Comparison of ENCODE assay signal across 9 mouse cellular contexts in genomic region chr3:90708523-90709202, GRCm38 (mm10). TPM values are rescaled to one million over a fixed set of nuclear protein-coding genes. Genes with fewer than 3 reads are reported as not detected.
A peak's percentile ranks its signal among the peaks of the same experiment; 100 is the strongest.
DNase-seq lines count a peak whose midpoint lies in the region; ATAC-seq and TF ChIP-seq lines count a peak whose summit lies in the region.
"Had no signal": no experiment of that assay in that cellular context is flagged by ENCODE, and none has a peak within 500 bp of the region (broad histone marks: within the 10 kb centered on the region; RNA-seq: fewer than 3 reads in every experiment).

No protein-coding gene starts in this region.

- H3K4me2 ChIP-seq in embryonic facial prominence, embryonic 14.5 days (ENCODE audit: low read depth, low read length), result no peak overlapping the region
- H3K4me2 ChIP-seq in intestine, postnatal 0 days (replicated peaks; ENCODE audit: low read depth), result no peak overlapping the region

- TF ChIP-seq CTCF in gastrocnemius, adult 2 months (IDR thresholded peaks at IDR 0.05), result peak; percentile 89
- peak; percentile 76 for TF ChIP-seq CTCF in intestine, postnatal 0 days (IDR thresholded peaks at IDR 0.05; ENCODE audit: low read depth)

- H3K36me3 ChIP-seq in embryonic facial prominence, embryonic 14.5 days (ENCODE audit: control insufficient read depth, insufficient read depth, low read length), result no peaks in the 10 kb centered on the region
- no peaks in the 10 kb centered on the region for H3K36me3 ChIP-seq in intestine, postnatal 0 days (ENCODE audit: control insufficient read depth, insufficient read depth)

- no peak for ATAC-seq in embryonic facial prominence, embryonic 14.5 days (ENCODE audit: low read depth)
- no peak for ATAC-seq in intestine, postnatal 0 days

- H3K4me3 ChIP-seq in gastrocnemius, adult 2 months, result no peak overlapping the region
- H3K4me3 ChIP-seq in embryonic facial prominence, embryonic 14.5 days (ENCODE audit: low read depth, low read length), result no peak overlapping the region
- H3K4me3 ChIP-seq in intestine, postnatal 0 days (ENCODE audit: low read depth, low read length), result no peak overlapping the region

- intact Hi-C loops in gastrocnemius, adult 2 months (cut with DNase I), result loop anchor here (2.0 to 5.0 kb wide), 2 partner anchors 44 to 121 kb away; no protein-coding TSS in a partner anchor
- intact Hi-C loops in gastrocnemius, postnatal 36 days (cut with DNase I), result loop anchor here (2.0 kb wide), 1 partner anchor 44 kb away; no protein-coding TSS in a partner anchor

- H3K4me1 ChIP-seq in embryonic facial prominence, embryonic 14.5 days (ENCODE audit: control insufficient read depth, insufficient read depth, low read length), result no peaks in the 10 kb centered on the region
- no peaks in the 10 kb centered on the region for H3K4me1 ChIP-seq in intestine, postnatal 0 days (replicated peaks; ENCODE audit: control insufficient read depth, insufficient read depth, low read length)

- H3K27me3 ChIP-seq in embryonic facial prominence, embryonic 14.5 days (replicated peaks; ENCODE audit: control insufficient read depth, insufficient read depth, low read length), result no peaks in the 10 kb centered on the region; the same call in 1 of the 2 replicates
- no peaks in the 10 kb centered on the region for H3K27me3 ChIP-seq in intestine, postnatal 0 days (replicated peaks; ENCODE audit: control insufficient read depth, insufficient read depth, low read length)

- no peak overlapping the region for H3K27ac ChIP-seq in gastrocnemius, adult 2 months
- no peak overlapping the region for H3K27ac ChIP-seq in embryonic facial prominence, embryonic 14.5 days (replicated peaks; ENCODE audit: low read depth, low read length)
- H3K27ac ChIP-seq in intestine, postnatal 0 days (ENCODE audit: low read depth, low read length), result no peak overlapping the region

- no peaks in the 10 kb centered on the region for H3K9me3 ChIP-seq in embryonic facial prominence, embryonic 14.5 days (ENCODE audit: control insufficient read depth, low read length)
- no peaks in the 10 kb centered on the region for H3K9me3 ChIP-seq in intestine, postnatal 0 days (ENCODE audit: control insufficient read depth)

- 21% methylated on average over 4 of the region's 4 CpGs for WGBS in embryonic facial prominence, embryonic 14.5 days
- 25% methylated on average over 4 of the region's 4 CpGs for WGBS in intestine, postnatal 0 days

- DNase-seq in gastrocnemius, adult 2 months, result no peak
- no peak for DNase-seq in gastrocnemius, postnatal 36 days
- DNase-seq in 3T3-L1 (ENCODE audit: low read depth, low spot score), result peak; percentile 77
- peak; percentile 69 for DNase-seq in NIH3T3 (ENCODE audit: low read depth)
- peak; percentile 38 for DNase-seq in embryonic facial prominence, embryonic 14.5 days (ENCODE audit: low spot score)
- peak; percentile 36 for DNase-seq in mesoderm, embryonic 11.5 days (ENCODE audit: low read depth, low spot score)
- no peak for DNase-seq in spleen, postnatal 4 days (ENCODE audit: low spot score in 2 of 2)

- no peak overlapping the region for H3K9ac ChIP-seq in embryonic facial prominence, embryonic 14.5 days (ENCODE audit: low read depth, low read length)
- no peak overlapping the region for H3K9ac ChIP-seq in intestine, postnatal 0 days (ENCODE audit: low read depth, low read length)

RNA-seq across cellular contexts. Expression of gene S100a9, which starts 13.1 kb away (rescaled TPM):
- total RNA-seq in gastrocnemius, adult 2 months (2021), result under 1 TPM in 1 of 2 experiments, not detected in 1; 0.89 TPM
- not detected for total RNA-seq in gastrocnemius, postnatal 36 days (2021)
- 30.1 and 39.1 TPM in 2 replicates for polyA plus RNA-seq in embryonic facial prominence, embryonic 14.5 days (2014; fragmentation: Nextera tagmentation; extraction: Ambion mirVana)
- 2.8 and 3.3 TPM in 2 replicates for polyA plus RNA-seq in intestine, postnatal 0 days (2015; fragmentation: Nextera tagmentation; extraction: Ambion mirVana)

RNA-seq across cellular contexts. Expression of gene Pglyrp4, which starts 18.0 kb away (rescaled TPM):
- not detected for total RNA-seq in gastrocnemius, adult 2 months (2021)
- total RNA-seq in gastrocnemius, postnatal 36 days (2021), result not detected
- 0.13 and 0.22 TPM in 2 replicates for polyA plus RNA-seq in embryonic facial prominence, embryonic 14.5 days (2014; fragmentation: Nextera tagmentation; extraction: Ambion mirVana)
- polyA plus RNA-seq in intestine, postnatal 0 days (2015; fragmentation: Nextera tagmentation; extraction: Ambion mirVana), result not detected in 2 replicates
- total RNA-seq: layer of hippocampus, postnatal 14 days had no signal

RNA-seq across cellular contexts. Expression of gene S100a8, which starts 39.9 kb away (rescaled TPM):
- not detected for total RNA-seq in gastrocnemius, adult 2 months (2021)
- total RNA-seq in gastrocnemius, postnatal 36 days (2021), result not detected
- polyA plus RNA-seq in embryonic facial prominence, embryonic 14.5 days (2014; fragmentation: Nextera tagmentation; extraction: Ambion mirVana), result 46.0 and 58.1 TPM in 2 replicates
- polyA plus RNA-seq in intestine, postnatal 0 days (2015; fragmentation: Nextera tagmentation; extraction: Ambion mirVana), result 2.7 and 4.6 TPM in 2 replicates
- total RNA-seq: layer of hippocampus, postnatal 14 days had no signal

RNA-seq across cellular contexts. Expression of gene S100a7a, which starts 54.8 kb away (rescaled TPM):
- total RNA-seq in gastrocnemius, adult 2 months (2021), result under 1 TPM in 1 of 2 experiments, not detected in 1; 0.17 TPM
- total RNA-seq in gastrocnemius, postnatal 36 days (2021), result under 1 TPM in 1 of 2 experiments, not detected in 1; 0.28 TPM
- polyA plus RNA-seq in embryonic facial prominence, embryonic 14.5 days (2014; fragmentation: Nextera tagmentation; extraction: Ambion mirVana), result 0.84 TPM in 1 of 2 replicates, not detected in the other
- 0.12 TPM in 1 of 2 replicates, not detected in the other for polyA plus RNA-seq in intestine, postnatal 0 days (2015; fragmentation: Nextera tagmentation; extraction: Ambion mirVana)

Comparison
In these comparisons a context has a peak if more than half of its experiments do, and no peak if none do; other contexts are left out.
1. DNase-seq: peak in 3T3-L1 (single experiment), NIH3T3 (single experiment), embryonic facial prominence, embryonic 14.5 days (single experiment) and mesoderm, embryonic 11.5 days (single experiment); none in gastrocnemius, adult 2 months (single experiment), gastrocnemius, postnatal 36 days (0 of 2) and spleen, postnatal 4 days (0 of 2).